In genomic region chr15:102471295-102471645, GRCm38 (mm10) we compare ENCODE assay signal across 7 mouse cellular contexts. TPM values are rescaled to one million over a fixed set of nuclear protein-coding genes. Genes with fewer than 3 reads are reported as not detected.
DNase-seq lines count a peak whose midpoint lies in the region; ATAC-seq lines count a peak whose summit lies in the region.

No protein-coding gene starts in this region.

- no peaks in the 10 kb centered on the region for H3K27me3 ChIP-seq in neural tube, embryonic 11.5 days (ENCODE audit: control insufficient read depth, insufficient read depth, low read length)
- no peaks in the 10 kb centered on the region for H3K27me3 ChIP-seq in forebrain, embryonic 12.5 days
- no peaks in the 10 kb centered on the region for H3K27me3 ChIP-seq in limb, embryonic 13.5 days
- no peaks in the 10 kb centered on the region for H3K27me3 ChIP-seq in stomach, embryonic 15.5 days (replicated peaks)

- H3K9me3 ChIP-seq in neural tube, embryonic 11.5 days (ENCODE audit: control insufficient read depth, low read length): no peaks in the 10 kb centered on the region
- no peaks in the 10 kb centered on the region for H3K9me3 ChIP-seq in forebrain, embryonic 12.5 days
- H3K9me3 ChIP-seq in limb, embryonic 13.5 days: no peaks in the 10 kb centered on the region
- H3K9me3 ChIP-seq in stomach, embryonic 15.5 days: no peaks in the 10 kb centered on the region

- peaks cover 13% of the 10 kb centered on the region for H3K4me1 ChIP-seq in neural tube, embryonic 11.5 days (ENCODE audit: control insufficient read depth, insufficient read depth, low read length)
- peaks cover 12% of the 10 kb centered on the region for H3K4me1 ChIP-seq in forebrain, embryonic 12.5 days
- peaks cover 17% of the 10 kb centered on the region for H3K4me1 ChIP-seq in limb, embryonic 13.5 days
- H3K4me1 ChIP-seq in stomach, embryonic 15.5 days: peaks cover 3% of the 10 kb centered on the region; the same call in 1 of the 2 replicates

- peaks cover 6% of the 10 kb centered on the region; the same call in 1 of the 2 replicates for H3K36me3 ChIP-seq in neural tube, embryonic 11.5 days (ENCODE audit: control insufficient read depth, insufficient read depth, low read length)
- peaks cover 24% of the 10 kb centered on the region for H3K36me3 ChIP-seq in forebrain, embryonic 12.5 days (replicated peaks)
- H3K36me3 ChIP-seq in limb, embryonic 13.5 days: peaks cover 29% of the 10 kb centered on the region
- peaks cover 22% of the 10 kb centered on the region for H3K36me3 ChIP-seq in stomach, embryonic 15.5 days

- DNase-seq in neural tube, embryonic 11.5 days (ENCODE audit: low spot score): no peak
- DNase-seq in neural tube, embryonic 10.5 days (ENCODE audit: extremely low spot score, low spot score): no peak
- no peak for DNase-seq in gastrocnemius, adult 18-20 months (ENCODE audit: low spot score)

- peak overlapping the region; percentile 80 for H3K4me3 ChIP-seq in neural tube, embryonic 11.5 days (ENCODE audit: low read depth, low read length)
- H3K4me3 ChIP-seq in forebrain, embryonic 12.5 days (replicated peaks): peak overlapping the region; percentile 88
- peak overlapping the region; percentile 82 for H3K4me3 ChIP-seq in limb, embryonic 13.5 days
- peak overlapping the region; percentile 88 for H3K4me3 ChIP-seq in stomach, embryonic 15.5 days (replicated peaks)

- H3K4me2 ChIP-seq in neural tube, embryonic 11.5 days (ENCODE audit: low read depth): peak overlapping the region; percentile 58
- H3K4me2 ChIP-seq in forebrain, embryonic 12.5 days: peak overlapping the region; percentile 65
- H3K4me2 ChIP-seq in limb, embryonic 13.5 days (replicated peaks): peak overlapping the region; percentile 63
- H3K4me2 ChIP-seq in stomach, embryonic 15.5 days: peak overlapping the region; percentile 58

- peak overlapping the region; percentile 97; the same call in 1 of the 2 replicates for H3K27ac ChIP-seq in neural tube, embryonic 11.5 days (ENCODE audit: low read depth, low read length)
- H3K27ac ChIP-seq in forebrain, embryonic 12.5 days: peak overlapping the region; percentile 98; the same call in 1 of the 2 replicates
- H3K27ac ChIP-seq in limb, embryonic 13.5 days: peak overlapping the region; percentile 98
- H3K27ac ChIP-seq in stomach, embryonic 15.5 days: peak overlapping the region; percentile 97

- no peak for ATAC-seq in neural tube, embryonic 11.5 days (ENCODE audit: insufficient read depth, low FRiP score, low TSS enrichment)
- ATAC-seq in forebrain, embryonic 12.5 days (ENCODE audit: low FRiP score): no peak
- ATAC-seq in limb, embryonic 13.5 days (ENCODE audit: low FRiP score, low read depth): no peak
- ATAC-seq in stomach, embryonic 15.5 days (ENCODE audit: insufficient read depth, low FRiP score, low read depth): no peak
- no peak for ATAC-seq in monocyte, adult 5-6 weeks (replicated peaks; ENCODE audit: insufficient number of reproducible peaks, low FRiP score, low TSS enrichment, poor library complexity, severe bottlenecking)

- under 1% methylated on average over 10 of the region's 10 CpGs for WGBS in neural tube, embryonic 11.5 days
- under 1% methylated on average over 10 of the region's 10 CpGs for WGBS in forebrain, embryonic 12.5 days
- WGBS in limb, embryonic 13.5 days: 1% methylated on average over 10 of the region's 10 CpGs
- WGBS in stomach, embryonic 15.5 days: under 1% methylated on average over 10 of the region's 10 CpGs

- H3K9ac ChIP-seq in neural tube, embryonic 11.5 days (ENCODE audit: low read length): peak overlapping the region; percentile 98
- peak overlapping the region; percentile 95 for H3K9ac ChIP-seq in forebrain, embryonic 12.5 days
- peak overlapping the region; percentile 96 for H3K9ac ChIP-seq in limb, embryonic 13.5 days
- peak overlapping the region; percentile 93 for H3K9ac ChIP-seq in stomach, embryonic 15.5 days

RNA-seq across cellular contexts. Expression of gene Pcbp2, which starts 0.9 kb away (rescaled TPM):
- polyA plus RNA-seq in neural tube, embryonic 11.5 days (2014; fragmentation: Nextera tagmentation; extraction: Ambion mirVana): 220 and 232 TPM in 2 replicates
- polyA plus RNA-seq in forebrain, embryonic 12.5 days (2016; fragmentation: Nextera tagmentation; extraction: Ambion mirVana): 191 and 192 TPM in 2 replicates
- 262 and 273 TPM in 2 replicates for polyA plus RNA-seq in limb, embryonic 13.5 days (2015; fragmentation: Nextera tagmentation; extraction: Ambion mirVana)
- polyA plus RNA-seq in stomach, embryonic 15.5 days (2015; fragmentation: Nextera tagmentation; extraction: Ambion mirVana): 182 and 192 TPM in 2 replicates
- total RNA-seq in gastrocnemius, adult 18-20 months (2021): 100 to 1,000 TPM; 403 to 410 TPM
- 106 to 183 TPM (median 119 TPM) in 3 replicates for total RNA-seq in monocyte, adult 5-6 weeks (2017)

RNA-seq across cellular contexts. Expression of gene Prr13, which starts 12.4 kb away (rescaled TPM):
- polyA plus RNA-seq in neural tube, embryonic 11.5 days (2014; fragmentation: Nextera tagmentation; extraction: Ambion mirVana): 80.9 and 88.6 TPM in 2 replicates
- polyA plus RNA-seq in forebrain, embryonic 12.5 days (2016; fragmentation: Nextera tagmentation; extraction: Ambion mirVana): 82.9 and 86.9 TPM in 2 replicates
- 59.5 and 62.6 TPM in 2 replicates for polyA plus RNA-seq in limb, embryonic 13.5 days (2015; fragmentation: Nextera tagmentation; extraction: Ambion mirVana)
- 119 and 120 TPM in 2 replicates for polyA plus RNA-seq in stomach, embryonic 15.5 days (2015; fragmentation: Nextera tagmentation; extraction: Ambion mirVana)
- total RNA-seq in gastrocnemius, adult 18-20 months (2021): 10 to 100 TPM; 20.4 to 23.2 TPM
- 233 to 280 TPM (median 259 TPM) in 3 replicates for total RNA-seq in monocyte, adult 5-6 weeks (2017)

RNA-seq across cellular contexts. Expression of gene Amhr2, which starts 26.1 kb away (rescaled TPM):
- polyA plus RNA-seq in neural tube, embryonic 11.5 days (2014; fragmentation: Nextera tagmentation; extraction: Ambion mirVana): 0.53 TPM in 1 of 2 replicates, not detected in the other
- 0.22 TPM in 2 replicates for polyA plus RNA-seq in forebrain, embryonic 12.5 days (2016; fragmentation: Nextera tagmentation; extraction: Ambion mirVana)
- 0.23 and 0.36 TPM in 2 replicates for polyA plus RNA-seq in limb, embryonic 13.5 days (2015; fragmentation: Nextera tagmentation; extraction: Ambion mirVana)
- 0.90 and 1.3 TPM in 2 replicates for polyA plus RNA-seq in stomach, embryonic 15.5 days (2015; fragmentation: Nextera tagmentation; extraction: Ambion mirVana)
- 10 to 100 TPM; 11.1 to 17.7 TPM for total RNA-seq in gastrocnemius, adult 18-20 months (2021)
- total RNA-seq in monocyte, adult 5-6 weeks (2017): 0.86 TPM in 1 of 3 replicates, not detected in the others

RNA-seq across cellular contexts. Expression of gene Gm10337, which starts 32.3 kb away (rescaled TPM):
- polyA plus RNA-seq in neural tube, embryonic 11.5 days (2014; fragmentation: Nextera tagmentation; extraction: Ambion mirVana): 4.1 and 10.3 TPM in 2 replicates
- 3.9 and 7.9 TPM in 2 replicates for polyA plus RNA-seq in forebrain, embryonic 12.5 days (2016; fragmentation: Nextera tagmentation; extraction: Ambion mirVana)
- polyA plus RNA-seq in limb, embryonic 13.5 days (2015; fragmentation: Nextera tagmentation; extraction: Ambion mirVana): 2.5 and 7.5 TPM in 2 replicates
- polyA plus RNA-seq in stomach, embryonic 15.5 days (2015; fragmentation: Nextera tagmentation; extraction: Ambion mirVana): 5.0 and 8.1 TPM in 2 replicates
- total RNA-seq in gastrocnemius, adult 18-20 months (2021): not detected
- total RNA-seq in monocyte, adult 5-6 weeks (2017): not detected in 3 replicates

RNA-seq across cellular contexts. Expression of gene Map3k12, which starts 45.6 kb away (rescaled TPM):
- polyA plus RNA-seq in neural tube, embryonic 11.5 days (2014; fragmentation: Nextera tagmentation; extraction: Ambion mirVana): 24.8 and 26.1 TPM in 2 replicates
- 39.4 and 40.1 TPM in 2 replicates for polyA plus RNA-seq in forebrain, embryonic 12.5 days (2016; fragmentation: Nextera tagmentation; extraction: Ambion mirVana)
- 22.4 and 24.5 TPM in 2 replicates for polyA plus RNA-seq in limb, embryonic 13.5 days (2015; fragmentation: Nextera tagmentation; extraction: Ambion mirVana)
- polyA plus RNA-seq in stomach, embryonic 15.5 days (2015; fragmentation: Nextera tagmentation; extraction: Ambion mirVana): 13.4 and 15.5 TPM in 2 replicates
- total RNA-seq in gastrocnemius, adult 18-20 months (2021): 1 to 10 TPM in 1 of 2 experiments, under 1 TPM in 1; 0.82 to 1.5 TPM
- 0.32 to 1.2 TPM (median 0.97 TPM) in 3 replicates for total RNA-seq in monocyte, adult 5-6 weeks (2017)
